Mouse (Mus musculus) midbrain, embryonic 11.5 days (tissue): ENCODE measurements at regions not wholly inside any gene's neighbourhood (a gene's known extent, or its start where the extent isn't known, plus 50 kb on each side); places are given as distances from the start of the nearest gene placed in this dataset.

Experiments
- ATAC-seq: fragments of 200-750 bp; cut with Nextera tagmentation; 2 replicates; pipeline ENCODE4 v1.8.0; 2017; ENCODE audit warnings: moderate TSS enrichment, moderate library complexity; ENCODE audit not compliant: low FRiP score
- DNase-seq: peaks from one replicate; pipeline ENCODE4 v3.0.0; 2015; ENCODE audit warnings: low spot score; ENCODE audit errors: missing footprints
- H3K27ac ChIP-seq: fragments of 300-500 bp; sonication (generic); 2 replicates; pipeline ENCODE4 v1.5.1; 2014; ENCODE audit warnings: low read depth, low read length
- H3K27me3 ChIP-seq: fragments of 300-500 bp; sonication (generic); 2 replicates; pipeline ENCODE4 v1.6.1; 2014; ENCODE audit warnings: mild to moderate bottlenecking, low read length, moderate library complexity, mixed read lengths; ENCODE audit not compliant: control insufficient read depth, insufficient read depth
- H3K36me3 ChIP-seq: fragments of 300-500 bp; sonication (generic); 2 replicates; pipeline ENCODE4 v1.6.1; 2014; ENCODE audit warnings: mild to moderate bottlenecking, low read length, moderate library complexity, mixed read lengths; ENCODE audit not compliant: control insufficient read depth, insufficient read depth
- H3K4me1 ChIP-seq: fragments of 300-500 bp; sonication (generic); 2 replicates; pipeline ENCODE4 v1.6.1; 2014; ENCODE audit warnings: low read length; ENCODE audit not compliant: control insufficient read depth, insufficient read depth
- H3K4me2 ChIP-seq: fragments of 300-500 bp; sonication (generic); 2 replicates; pipeline ENCODE4 v1.6.1; 2014; ENCODE audit warnings: mild to moderate bottlenecking, moderate library complexity
- H3K4me3 ChIP-seq: fragments of 300-500 bp; sonication (generic); 2 replicates; pipeline ENCODE4 v1.5.1; 2014; ENCODE audit warnings: low read depth, low read length
- H3K9ac ChIP-seq: fragments of 300-500 bp; sonication (generic); 2 replicates; pipeline ENCODE4 v1.6.1; 2014; ENCODE audit warnings: low read length
- H3K9me3 ChIP-seq: fragments of 300-500 bp; sonication (generic); 2 replicates; pipeline ENCODE4 v1.6.1; 2016; ENCODE audit warnings: low read length; ENCODE audit not compliant: control insufficient read depth
- WGBS: fragments of 180-500 bp; shearing (Covaris S2); extraction: QIAGEN DNeasy Blood & Tissue Kit; methylation state at CpG from one replicate; pipeline ENCODE4 v1.1.7; 2014; 5-methylcytosine and 5-hydroxymethylcytosine counted together

DNA sequence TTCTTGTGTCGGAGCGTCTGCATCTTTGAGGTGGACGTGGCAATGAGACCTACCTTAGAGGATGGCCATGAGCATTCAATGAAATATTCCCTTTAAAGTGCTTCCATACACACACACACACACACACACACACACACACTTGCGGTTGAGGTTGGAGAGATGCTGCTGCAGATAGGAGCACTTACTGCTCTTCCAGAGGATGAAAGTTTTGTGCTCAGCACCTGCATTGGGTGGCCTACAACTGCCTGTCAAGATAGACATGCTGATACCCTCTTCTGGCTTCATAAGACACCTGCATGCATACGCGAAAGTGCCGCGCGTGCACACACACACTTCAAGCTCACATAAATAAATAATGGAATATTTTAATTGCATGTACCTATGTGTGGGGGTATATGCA, 111.5 kb upstream of the Pja1 start:
- H3K9ac ChIP-seq = no peak overlapping the region
- DNase-seq = peak; percentile 33
- H3K36me3 ChIP-seq = no peaks in the 10 kb centered on the region
- no peak overlapping the region for H3K27ac ChIP-seq
- peaks cover 16% of the 10 kb centered on the region for H3K27me3 ChIP-seq
- H3K4me2 ChIP-seq = no peak overlapping the region
- 95% methylated on average over 9 of the region's 9 CpGs for WGBS
- H3K9me3 ChIP-seq = no peaks in the 10 kb centered on the region
- H3K4me1 ChIP-seq = no peaks in the 10 kb centered on the region
- H3K4me3 ChIP-seq = no peak overlapping the region
- no peak for ATAC-seq

- Histone ChIP-seq H3K4me3 (no peak overlapping the region), H3K27me3 (peaks cover 13% of the 10 kb centered on the region), H3K9me3 (no peaks in the 10 kb centered on the region), H3K9ac (no peak overlapping the region), H3K4me1 (no peaks in the 10 kb centered on the region), H3K36me3 (no peaks in the 10 kb centered on the region), H3K4me2 (no peak overlapping the region), H3K27ac (no peak overlapping the region)
- ATAC-seq = no peak
- 48% methylated on average over 10 of the region's 10 CpGs for WGBS
- DNase-seq = peak; percentile 83
Measured at GRCm38 (mm10) chrX:99581632-99582466, 110.8 kb upstream of the Pja1 start.

- Histone ChIP-seq H3K9ac (no peak overlapping the region), H3K9me3 (no peaks in the 10 kb centered on the region), H3K36me3 (no peaks in the 10 kb centered on the region), H3K4me1 (0 out of 2 replicates have a peak, but pooled peaks cover 3% of the 10 kb centered on the region), H3K4me2 (no peak overlapping the region), H3K4me3 (no peak overlapping the region), H3K27me3 (peaks cover 23% of the 10 kb centered on the region), H3K27ac (no peak overlapping the region)
- ATAC-seq = no peak
- DNase-seq = peak; percentile 10
- 71% methylated on average over 4 of the region's 4 CpGs for WGBS
Measured at GRCm38 (mm10) chrX:99579206-99579605, 108.1 kb upstream of the Pja1 start.

GRCm38 (mm10) chrX:99578796-99579195, 107.7 kb upstream of the Pja1 start:
- H3K9ac ChIP-seq = no peak overlapping the region
- ATAC-seq = no peak

GRCm38 (mm10) chrX:99575105-99575504, 104.0 kb upstream of the Pja1 start:
- DNase-seq = no peak
- no peak overlapping the region for H3K9ac ChIP-seq
- no peaks in the 10 kb centered on the region for H3K9me3 ChIP-seq
- H3K27me3 ChIP-seq = peaks cover 24% of the 10 kb centered on the region
- H3K4me3 ChIP-seq = no peak overlapping the region
- no peaks in the 10 kb centered on the region for H3K36me3 ChIP-seq
- H3K27ac ChIP-seq = no peak overlapping the region
- peak; percentile 33; the same call in 1 of the 2 replicates for ATAC-seq
- H3K4me1 ChIP-seq = 0 out of 2 replicates have a peak, but pooled peaks cover 3% of the 10 kb centered on the region
- 20% methylated on average over 5 of the region's 5 CpGs for WGBS
- no peak overlapping the region for H3K4me2 ChIP-seq

More at GRCm38 (mm10) chrX:99578796-99579195, 107.7 kb upstream of the Pja1 start:
- no peak overlapping the region for H3K4me3 ChIP-seq
- H3K27ac ChIP-seq = no peak overlapping the region
- DNase-seq = peak; percentile 67
- no peaks in the 10 kb centered on the region for H3K9me3 ChIP-seq
- peaks cover 26% of the 10 kb centered on the region for H3K27me3 ChIP-seq
- H3K4me2 ChIP-seq = no peak overlapping the region
- 0 out of 2 replicates have a peak, but pooled peaks cover 3% of the 10 kb centered on the region for H3K4me1 ChIP-seq
- H3K36me3 ChIP-seq = no peaks in the 10 kb centered on the region
- WGBS = 84% methylated on average over 2 of the region's 2 CpGs

GRCm38 (mm10) chrX:99574441-99575103, 103.5 kb upstream of the Pja1 start:
- peak; percentile 93 for DNase-seq
- Histone ChIP-seq H3K9ac (no peak overlapping the region), H3K4me3 (no peak overlapping the region), H3K27me3 (peaks cover 24% of the 10 kb centered on the region), H3K27ac (no peak overlapping the region), H3K9me3 (no peaks in the 10 kb centered on the region), H3K4me1 (0 out of 2 replicates have a peak, but pooled peaks cover 3% of the 10 kb centered on the region), H3K36me3 (no peaks in the 10 kb centered on the region), H3K4me2 (peak overlapping the region; percentile 33)
- peak; percentile 63 for ATAC-seq
- WGBS = 27% methylated on average over 17 of the region's 18 CpGs

- Histone ChIP-seq H3K27me3 (peaks cover 41% of the 10 kb centered on the region), H3K36me3 (no peaks in the 10 kb centered on the region), H3K4me1 (peaks cover 12% of the 10 kb centered on the region), H3K27ac (no peak overlapping the region), H3K4me2 (no peak overlapping the region), H3K4me3 (no peak overlapping the region), H3K9me3 (no peaks in the 10 kb centered on the region), H3K9ac (no peak overlapping the region)
- DNase-seq = peak; percentile 62
- WGBS = 76% methylated on average over 5 of the region's 5 CpGs
- ATAC-seq = no peak
Measured at GRCm38 (mm10) chrX:99570161-99570560, 99.1 kb upstream of the Pja1 start.

GRCm38 (mm10) chrX:99568244-99568643, 97.2 kb upstream of the Pja1 start:
- Histone ChIP-seq H3K9me3 (no peaks in the 10 kb centered on the region), H3K4me2 (no peak overlapping the region; the same call in 1 of the 2 replicates), H3K9ac (no peak overlapping the region), H3K4me1 (peaks cover 9% of the 10 kb centered on the region), H3K27me3 (peaks cover 44% of the 10 kb centered on the region), H3K36me3 (no peaks in the 10 kb centered on the region), H3K4me3 (no peak overlapping the region), H3K27ac (no peak overlapping the region)
- ATAC-seq (peak; percentile 31; the same call in 1 of the 2 replicates), DNase-seq (peak; percentile 89)
- 21% methylated on average over 10 of the region's 10 CpGs for WGBS
